Mouse (Mus musculus) heart, postnatal 0 days (tissue): Measurements from ENCODE around the gene Kptn. TPM values are rescaled to one million over a fixed set of nuclear protein-coding genes. Genes with fewer than 3 reads are reported as not detected.

Experiments used
- ATAC-seq: fragments of 200-750 bp; cut with Nextera tagmentation; 2 replicates; pipeline ENCODE4 v1.8.0; 2017; ENCODE audit warnings: low read depth, moderate number of reproducible peaks, moderate library complexity; ENCODE audit not compliant: insufficient read depth
- DNase-seq: peaks from one replicate; pipeline ENCODE4 v3.0.0-alpha.2; 2016; ENCODE audit warnings: low spot score
- H3K27ac ChIP-seq: fragments of 300-500 bp; sonication (generic); 2 replicates; pipeline ENCODE4 v1.5.1; 2014; ENCODE audit warnings: low read depth, mild to moderate bottlenecking
- H3K27me3 ChIP-seq: fragments of 300-500 bp; sonication (generic); 2 replicates; pipeline ENCODE4 v1.6.1; 2014; ENCODE audit warnings: low read length, mixed read lengths; ENCODE audit not compliant: control insufficient read depth, insufficient read depth
- H3K36me3 ChIP-seq: fragments of 300-500 bp; sonication (generic); replicated peaks from 2 replicates; pipeline ENCODE4 v1.6.1; 2014; ENCODE audit warnings: low read length, mixed read lengths; ENCODE audit not compliant: control insufficient read depth, insufficient read depth
- H3K4me1 ChIP-seq: fragments of 300-500 bp; sonication (generic); 2 replicates; pipeline ENCODE4 v1.6.1; 2014; ENCODE audit warnings: antibody characterized with exemption; ENCODE audit not compliant: control insufficient read depth, insufficient read depth
- H3K4me2 ChIP-seq: fragments of 300-500 bp; sonication (generic); 2 replicates; pipeline ENCODE4 v1.6.1; 2014; ENCODE audit warnings: low read depth, mild to moderate bottlenecking, low read length, moderate library complexity
- H3K4me3 ChIP-seq: fragments of 300-500 bp; sonication (generic); 2 replicates; pipeline ENCODE4 v1.5.1; 2014; ENCODE audit warnings: low read depth, low read length
- H3K9ac ChIP-seq: fragments of 300-500 bp; sonication (generic); replicated peaks from 2 replicates; pipeline ENCODE4 v1.6.1; 2014; ENCODE audit warnings: low read depth, low read length, mixed read lengths
- H3K9me3 ChIP-seq: fragments of 300-500 bp; sonication (generic); replicated peaks from 2 replicates; pipeline ENCODE4 v1.6.1; 2016; ENCODE audit warnings: low read length; ENCODE audit not compliant: control insufficient read depth
- CTCF ChIP-seq: IDR thresholded peaks from 2 replicates; pipeline ENCODE4 v1.5.1; 2016; ENCODE audit warnings: antibody characterized with exemption, control low read depth, low read depth
- EP300 ChIP-seq: IDR thresholded peaks from 2 replicates; pipeline ENCODE4 v1.6.1; 2016; ENCODE audit warnings: antibody characterized with exemption, low read depth
- WGBS: fragments of 180-500 bp; shearing (Covaris S2); extraction: QIAGEN DNeasy Blood & Tissue Kit; methylation state at CpG from one replicate; pipeline ENCODE4 v1.1.7; 2014; 5-methylcytosine and 5-hydroxymethylcytosine counted together
- polyA plus RNA-seq: library from polyadenylated mRNA; unstranded; fragments of >200 nt; fragmentation: Nextera tagmentation; extraction: Ambion mirVana; gene quantifications from 2 replicates; pipeline ENCODE4 v1.2.1, GENCODE M21; 2015
- total RNA-seq: library from RNA; depleted of rRNA; stranded (reverse); fragments of >200 nt; gene quantifications from 2 replicates; pipeline ENCODE4 v1.2.3, GENCODE M21; 2014; ENCODE audit warnings: low replicate concordance

Kptn gene
- total and polyA plus RNA-seq, 2 experiments from 2014 or later: 26.2 to 40.1 TPM

- no peak overlapping the region for H3K9ac ChIP-seq
- no peaks in the 10 kb centered on the region for H3K9me3 ChIP-seq
- TF ChIP-seq EP300: no peak
- TF ChIP-seq CTCF: no peak
- DNase-seq: no peak
- 0 out of 2 replicates have a peak, but pooled peaks cover 12% of the 10 kb centered on the region for H3K36me3 ChIP-seq
- no peak overlapping the region for H3K27ac ChIP-seq
- no peak overlapping the region for H3K4me2 ChIP-seq
- no peak for ATAC-seq
- no peaks in the 10 kb centered on the region for H3K27me3 ChIP-seq
- peaks cover 13% of the 10 kb centered on the region for H3K4me1 ChIP-seq
- H3K4me3 ChIP-seq: no peak overlapping the region
- WGBS: 65% methylated on average over 15 of the region's 15 CpGs
Measured at GRCm38 (mm10) chr7:16101726-16102475, 17.8 kb upstream of the Kptn start.

- no peak for DNase-seq
- Histone ChIP-seq H3K36me3 (peaks cover 18% of the 10 kb centered on the region), H3K27me3 (no peaks in the 10 kb centered on the region), H3K4me1 (peaks cover 13% of the 10 kb centered on the region), H3K9ac (no peak overlapping the region), H3K9me3 (no peaks in the 10 kb centered on the region), H3K27ac (0 out of 2 replicates have a peak overlapping the region, but pooled peaks have one; percentile 0), H3K4me3 (no peak overlapping the region), H3K4me2 (no peak overlapping the region)
- TF ChIP-seq CTCF: no peak
- TF ChIP-seq EP300: no peak
- whole genome bisulfite sequencing: 69% methylated on average over 5 of the region's 5 CpGs
- no peak for ATAC-seq
Measured at GRCm38 (mm10) chr7:16102686-16103226, 16.9 kb upstream of the Kptn start.

GRCm38 (mm10) chr7:16103760-16104159 is 15.9 kb upstream of the Kptn start:
- H3K27me3 ChIP-seq: no peaks in the 10 kb centered on the region
- DNase-seq: peak; percentile 13

GRCm38 (mm10) chr7:16104611-16105388 is 14.9 kb upstream of the Kptn start:
- Histone ChIP-seq H3K9ac (no peak overlapping the region), H3K27me3 (no peaks in the 10 kb centered on the region), H3K4me1 (peaks cover 4% of the 10 kb centered on the region), H3K9me3 (no peaks in the 10 kb centered on the region), H3K4me2 (no peak overlapping the region), H3K36me3 (peaks cover 39% of the 10 kb centered on the region), H3K4me3 (no peak overlapping the region), H3K27ac (no peak overlapping the region)
- ATAC-seq (no peak), DNase-seq (no peak)
- no peak for TF ChIP-seq EP300
- no peak for TF ChIP-seq CTCF
- 87% methylated on average over 7 of the region's 7 CpGs for WGBS

More at GRCm38 (mm10) chr7:16103760-16104159, 15.9 kb upstream of the Kptn start:
- Histone ChIP-seq H3K9ac (no peak overlapping the region), H3K4me2 (no peak overlapping the region), H3K27ac (0 out of 2 replicates have a peak overlapping the region, but pooled peaks have one; percentile 25), H3K36me3 (peaks cover 29% of the 10 kb centered on the region), H3K4me1 (peaks cover 13% of the 10 kb centered on the region), H3K9me3 (no peaks in the 10 kb centered on the region), H3K4me3 (no peak overlapping the region)
- no peak for TF ChIP-seq CTCF
- TF ChIP-seq EP300: no peak
- peak; percentile 47; the same call in 1 of the 2 replicates for ATAC-seq
- WGBS: 42% methylated on average over 6 of the region's 6 CpGs

GRCm38 (mm10) chr7:16108886-16109542 is 10.7 kb upstream of the Kptn start:
- TF ChIP-seq CTCF: no peak
- no peak for TF ChIP-seq EP300
- no peak overlapping the region for H3K27ac ChIP-seq
- peaks cover 69% of the 10 kb centered on the region for H3K36me3 ChIP-seq
- H3K9me3 ChIP-seq: no peaks in the 10 kb centered on the region
- H3K27me3 ChIP-seq: no peaks in the 10 kb centered on the region
- ATAC-seq (no peak), DNase-seq (no peak)
- no peak overlapping the region for H3K4me3 ChIP-seq
- H3K4me1 ChIP-seq: no peaks in the 10 kb centered on the region
- WGBS: 86% methylated on average over 9 of the region's 9 CpGs
- H3K4me2 ChIP-seq: no peak overlapping the region
- H3K9ac ChIP-seq: no peak overlapping the region
